Mouse (Mus musculus) ES-E14 (cell line): Measurements from ENCODE around the gene Fibp. TPM values are rescaled to one million over a fixed set of nuclear protein-coding genes. Genes with fewer than 3 reads are reported as not detected.

Experiments
- DNase-seq: peaks from one replicate; pipeline ENCODE4 v3.0.0-alpha.2; 2013; ENCODE audit warnings: low read depth, low spot score
- H3K27ac ChIP-seq: 2 replicates; pipeline ENCODE4 v1.5.1; 2012; ENCODE audit warnings: low read depth, mild to moderate bottlenecking, low read length, moderate library complexity, mixed read lengths; ENCODE audit not compliant: poor library complexity, insufficient read depth, severe bottlenecking
- H3K36me3 ChIP-seq: 2 replicates; pipeline ENCODE4 v1.6.1; 2012; ENCODE audit warnings: mild to moderate bottlenecking, low read length, moderate library complexity, mixed read lengths; ENCODE audit not compliant: control insufficient read depth, poor library complexity, insufficient read depth, severe bottlenecking
- H3K4me1 ChIP-seq, 2 experiments: fragments of 150-350 bp in 1 of 2; sonication (generic) in 1 of 2; 2 replicates each; pipeline ENCODE4 v1.6.1; 2012; ENCODE audit warnings: low read length in 2 of 2, mild to moderate bottlenecking in 1 of 2, mixed read lengths in 1 of 2; ENCODE audit not compliant: control insufficient read depth in 2 of 2, insufficient read depth in 2 of 2, poor library complexity in 1 of 2
- H3K4me3 ChIP-seq, 2 experiments: fragments of 150-350 bp in 1 of 2; sonication (generic) in 1 of 2; 2 replicates each; pipeline ENCODE4 v1.5.1; 2012; ENCODE audit warnings: low read length in 2 of 2, low read depth in 1 of 2, mild to moderate bottlenecking in 1 of 2, mixed read lengths in 1 of 2; ENCODE audit not compliant: insufficient read depth in 1 of 2, poor library complexity in 1 of 2, severe bottlenecking in 1 of 2
- H3K9ac ChIP-seq: 2 replicates; pipeline ENCODE4 v1.6.1; 2012; ENCODE audit warnings: low read depth, mild to moderate bottlenecking, low read length, mixed read lengths; ENCODE audit not compliant: poor library complexity, insufficient read depth, severe bottlenecking
- H3K9me3 ChIP-seq: fragments of 150-350 bp; sonication (generic); 2 replicates; pipeline ENCODE4 v1.6.1; 2012; ENCODE audit warnings: low read depth, mild to moderate bottlenecking, low read length; ENCODE audit not compliant: control insufficient read depth, insufficient read depth
- CHD2 ChIP-seq: IDR thresholded peaks from 2 replicates; pipeline ENCODE4 v1.6.1; 2014; ENCODE audit warnings: mild to moderate bottlenecking, low read depth, low read length, inconsistent platforms
- HCFC1 ChIP-seq: IDR thresholded peaks from 2 replicates; pipeline ENCODE4 v1.6.1; 2012; ENCODE audit warnings: low read length, inconsistent platforms, borderline replicate concordance; ENCODE audit not compliant: insufficient read depth
- MAFK ChIP-seq: IDR thresholded peaks from 2 replicates; pipeline ENCODE4 v1.6.1; 2014; ENCODE audit warnings: mild to moderate bottlenecking, low read depth, low read length, inconsistent platforms; ENCODE audit not compliant: insufficient read depth
- ZC3H11A ChIP-seq: IDR thresholded peaks from 2 replicates; pipeline ENCODE4 v1.6.1; 2012; ENCODE audit warnings: low read depth, mild to moderate bottlenecking, inconsistent platforms, low read length, borderline replicate concordance
- ZNF384 ChIP-seq: IDR thresholded peaks from 2 replicates; pipeline ENCODE4 v1.6.1; 2012; ENCODE audit warnings: low read depth, low read length, inconsistent platforms
- in situ Hi-C, 2 experiments: fragments of 600-800 bp; cut with MboI; formaldehyde crosslinking; loops; one replicate each; pipeline ENCODE4 v1.15.1; 2025; ENCODE audit warnings: low sequenced_read_pairs in 2 of 2, inconsistent platforms in 1 of 2; ENCODE audit not compliant: unreplicated experiment in 2 of 2
- total RNA-seq: library from RNA; depleted of rRNA; stranded (reverse); fragments of 300-350 nt; gene quantifications from 2 replicates; pipeline ENCODE4 v1.2.3, GENCODE M21; 2012

Fibp gene
- total RNA-seq, 1 experiment = 52.4 TPM

- Histone ChIP-seq H3K27ac (no peak overlapping the region), H3K36me3 (no peaks in the 10 kb centered on the region), H3K4me1 (peaks cover 0 to 3% of the 10 kb centered on the region in 2 experiments; a peak in 1 of 4 replicates), H3K9me3 (no peaks in the 10 kb centered on the region), H3K4me3 (no peak overlapping the region), H3K9ac (no peak overlapping the region)
- TF ChIP-seq MAFK = no peak
- TF ChIP-seq ZNF384 = no peak
- no peak for TF ChIP-seq ZC3H11A
- no peak for TF ChIP-seq CHD2
- no peak for TF ChIP-seq HCFC1
- in situ Hi-C loops = no loop called here
- DNase-seq = no peak
These were observed 16.0 kb upstream of the Fibp start for GRCm38 (mm10) chr19:5444371-5444908.

- in situ Hi-C loops = no loop called here
- TF ChIP-seq MAFK (no peak), CHD2 (no peak), ZC3H11A (no peak), HCFC1 (no peak), ZNF384 (no peak)
- Histone ChIP-seq H3K36me3 (no peaks in the 10 kb centered on the region), H3K4me1 (peaks cover 0 to 3% of the 10 kb centered on the region in 2 experiments; a peak in 1 of 4 replicates), H3K27ac (no peak overlapping the region), H3K9ac (no peak overlapping the region), H3K9me3 (no peaks in the 10 kb centered on the region), H3K4me3 (no peak overlapping the region)
- DNase-seq = no peak
These were observed 15.5 kb upstream of the Fibp start for GRCm38 (mm10) chr19:5444954-5445353.

DNA sequence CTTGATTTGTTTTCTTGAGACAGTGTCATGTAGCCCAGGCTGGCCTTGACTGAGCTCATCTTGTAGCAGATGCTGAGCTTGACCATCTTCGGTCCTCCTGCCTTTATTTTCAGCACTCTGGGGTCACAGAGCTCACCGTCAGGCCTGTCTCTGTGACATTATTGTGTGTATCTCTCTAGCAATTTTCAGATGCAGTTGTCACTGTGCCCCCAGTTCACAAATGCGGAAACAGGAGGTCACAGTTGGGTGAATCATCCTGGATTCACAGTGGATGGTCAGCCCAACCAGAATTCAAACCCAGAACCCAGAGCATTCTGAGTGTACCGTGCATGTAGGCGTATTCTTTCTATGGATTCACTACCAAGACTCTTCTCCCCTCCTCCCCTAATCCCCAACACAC lies 14.7 kb upstream of the Fibp start:
- H3K4me3 ChIP-seq = no peak overlapping the region
- H3K9ac ChIP-seq = no peak overlapping the region
- TF ChIP-seq MAFK (no peak), ZNF384 (no peak), HCFC1 (no peak), ZC3H11A (no peak), CHD2 (no peak)
- H3K4me1 ChIP-seq = peaks cover 0 to 3% of the 10 kb centered on the region in 2 experiments; a peak in 1 of 4 replicates
- no peaks in the 10 kb centered on the region for H3K9me3 ChIP-seq
- no peak for DNase-seq
- no peaks in the 10 kb centered on the region for H3K36me3 ChIP-seq
- no peak overlapping the region for H3K27ac ChIP-seq
- in situ Hi-C loops = no loop called here

DNA sequence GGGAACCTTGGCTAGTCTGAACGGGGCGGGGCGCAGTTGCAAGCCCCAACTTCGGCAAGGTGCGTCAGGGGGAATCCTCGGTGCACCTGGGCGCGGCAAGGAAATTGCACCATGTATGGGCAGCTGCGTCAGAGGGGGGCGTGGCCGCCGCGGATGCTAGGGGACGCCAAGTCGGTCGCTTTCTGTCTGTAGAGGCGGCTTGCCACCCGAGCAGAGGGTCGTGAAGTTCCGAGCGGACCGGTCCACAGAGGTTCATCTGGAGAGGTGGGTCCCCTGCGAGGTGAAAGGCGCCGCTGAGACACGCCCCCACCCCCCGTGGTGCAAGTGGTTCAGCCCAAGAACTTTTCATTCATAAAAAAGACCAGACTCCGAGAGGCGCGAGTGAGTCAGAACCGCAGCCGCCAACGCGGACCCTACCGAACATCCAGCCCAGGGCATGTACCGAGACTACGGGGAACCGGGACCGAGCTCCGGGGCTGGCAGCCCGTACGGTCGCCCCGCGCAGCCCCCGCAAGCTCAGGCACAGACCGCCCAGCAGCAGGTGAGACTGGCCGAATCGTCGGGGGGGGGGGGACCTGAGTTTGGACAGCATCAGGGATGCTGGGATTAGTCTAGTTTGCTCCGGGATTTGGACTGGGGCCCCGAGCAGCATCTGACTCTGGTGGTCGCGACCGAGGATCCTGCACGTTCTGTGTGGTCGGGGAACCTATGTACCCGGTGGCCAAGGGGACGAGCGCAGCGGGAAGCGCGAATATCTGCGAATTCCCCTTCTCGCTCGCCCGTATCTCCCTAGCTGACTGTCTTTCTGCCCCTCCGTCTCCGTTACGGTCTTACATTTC lies 12.7 kb upstream of the Fibp start, which contains the start of gene Fosl1:
Gene Fosl1 (plus strand): TSS at position 33 of the 839 bp plus-strand sequence.
- Histone ChIP-seq H3K9me3 (no peaks in the 10 kb centered on the region), H3K4me3 (peak within 1 kb of the TSS; percentile 71 to 77), H3K27ac (no peak within 1 kb of the TSS), H3K4me1 (peaks cover 0 to 3% of the 10 kb centered on the region in 2 experiments; a peak in 1 of 4 replicates), H3K9ac (peak within 1 kb of the TSS; percentile 60), H3K36me3 (no peaks in the 10 kb centered on the region)
- peak; percentile 56 for DNase-seq
- no peak for TF ChIP-seq MAFK
- no peak for TF ChIP-seq ZNF384
- no peak for TF ChIP-seq CHD2
- TF ChIP-seq HCFC1 = no peak
- TF ChIP-seq ZC3H11A = no peak
- in situ Hi-C loops = no loop called here
